Mouse (Mus musculus) cerebellum, adult 11 months (tissue): ENCODE data around the gene Dync1i1.
A peak's percentile ranks its signal among the peaks of the same experiment; 100 is the strongest.

Source experiments
- DNase-seq: peaks from one replicate; pipeline ENCODE4 v3.0.0; 2022

Dync1i1 gene

GRCm38 (mm10) chr6:5775461-5775860, 50.0 kb downstream of the Dync1i1 start:
- DNase-seq = peak; percentile 21

GRCm38 (mm10) chr6:5781752-5782151, 56.3 kb downstream of the Dync1i1 start:
- DNase-seq = no peak

- DNase-seq = no peak
These were observed 58.4 kb downstream of the Dync1i1 start for GRCm38 (mm10) chr6:5783830-5784229.

- no peak for DNase-seq
These were observed 65.2 kb downstream of the Dync1i1 start for GRCm38 (mm10) chr6:5790607-5791006.

- no peak for DNase-seq
These were observed 68.8 kb downstream of the Dync1i1 start for GRCm38 (mm10) chr6:5794106-5794753.

- no peak for DNase-seq
These were observed 69.9 kb downstream of the Dync1i1 start for GRCm38 (mm10) chr6:5795314-5795713.

- DNase-seq = no peak
These were observed 76.8 kb downstream of the Dync1i1 start for GRCm38 (mm10) chr6:5802124-5802839.

- DNase-seq = peak; percentile 22
These were observed 77.5 kb downstream of the Dync1i1 start for GRCm38 (mm10) chr6:5802840-5803491.

GRCm38 (mm10) chr6:5808008-5808421, 82.6 kb downstream of the Dync1i1 start:
- DNase-seq = no peak

- DNase-seq = no peak
These were observed 86.6 kb downstream of the Dync1i1 start for GRCm38 (mm10) chr6:5812076-5812475.

- DNase-seq = no peak
These were observed 94.2 kb downstream of the Dync1i1 start for GRCm38 (mm10) chr6:5819674-5820073.

GRCm38 (mm10) chr6:5825461-5825860, 100.0 kb downstream of the Dync1i1 start:
- no peak for DNase-seq

GRCm38 (mm10) chr6:5827064-5827463, 101.6 kb downstream of the Dync1i1 start:
- no peak for DNase-seq

GRCm38 (mm10) chr6:5828409-5828974, 103.1 kb downstream of the Dync1i1 start:
- DNase-seq = no peak

- DNase-seq = no peak
These were observed 103.7 kb downstream of the Dync1i1 start for GRCm38 (mm10) chr6:5829148-5829547.

- no peak for DNase-seq
These were observed 105.3 kb downstream of the Dync1i1 start for GRCm38 (mm10) chr6:5830717-5831116.

GRCm38 (mm10) chr6:5831233-5831632, 105.8 kb downstream of the Dync1i1 start:
- DNase-seq = no peak

- no peak for DNase-seq
These were observed 107.4 kb downstream of the Dync1i1 start for GRCm38 (mm10) chr6:5832838-5833237.

- DNase-seq = no peak
These were observed 117.0 kb downstream of the Dync1i1 start for GRCm38 (mm10) chr6:5842466-5842865.

- DNase-seq = no peak
These were observed 120.7 kb downstream of the Dync1i1 start for GRCm38 (mm10) chr6:5846154-5846553.

GRCm38 (mm10) chr6:5854048-5854836, 128.8 kb downstream of the Dync1i1 start:
- no peak for DNase-seq

GRCm38 (mm10) chr6:5855526-5855925, 130.1 kb downstream of the Dync1i1 start:
- no peak for DNase-seq

GRCm38 (mm10) chr6:5858371-5858770, 132.9 kb downstream of the Dync1i1 start:
- DNase-seq = peak; percentile 22
